Mouse (Mus musculus): Measurements from ENCODE around the gene A830018L16Rik. TPM values are rescaled to one million over a fixed set of nuclear protein-coding genes. Genes with fewer than 3 reads are reported as not detected.

A830018L16Rik gene
- polyA plus RNA-seq, 1 experiment from 2014 or later = 7.9 TPM

GRCm38 (mm10) chr1:11748424-11748823 is 334.5 kb downstream of the A830018L16Rik start:
- Histone ChIP-seq H3K36me3 (ENCODE audit: control insufficient read depth, insufficient read depth, low read length) (no peaks in the 10 kb centered on the region), H3K4me1 (ENCODE audit: control insufficient read depth, insufficient read depth, low read length) (no peaks in the 10 kb centered on the region)

GRCm38 (mm10) chr1:11750065-11750464 is 336.2 kb downstream of the A830018L16Rik start:
- peaks cover 17% of the 10 kb centered on the region; the same call in 1 of the 2 replicates for H3K27me3 ChIP-seq (ENCODE audit: control insufficient read depth, insufficient read depth, low read length)
- no peak overlapping the region for H3K4me2 ChIP-seq (ENCODE audit: low read length)
- no peak overlapping the region for H3K4me3 ChIP-seq (replicated peaks; ENCODE audit: low read depth, low read length)
- peaks cover 5% of the 10 kb centered on the region; the same call in 1 of the 2 replicates for H3K9me3 ChIP-seq (ENCODE audit: control insufficient read depth, low read length)
- no peak for ATAC-seq (ENCODE audit: low FRiP score, low TSS enrichment)
- H3K9ac ChIP-seq (replicated peaks; ENCODE audit: low read length) = no peak overlapping the region
- H3K27ac ChIP-seq (replicated peaks; ENCODE audit: low read depth, low read length) = no peak overlapping the region
- H3K4me1 ChIP-seq (ENCODE audit: control insufficient read depth, insufficient read depth, low read length) = no peaks in the 10 kb centered on the region
- no peak for DNase-seq
- H3K36me3 ChIP-seq (ENCODE audit: control insufficient read depth, insufficient read depth, low read length) = no peaks in the 10 kb centered on the region

More at GRCm38 (mm10) chr1:11748424-11748823, 334.5 kb downstream of the A830018L16Rik start:
- H3K4me3 ChIP-seq (replicated peaks; ENCODE audit: low read depth, low read length) = no peak overlapping the region
- DNase-seq (peak; percentile 70), ATAC-seq (ENCODE audit: low FRiP score, low TSS enrichment) (peak; percentile 64; the same call in 1 of the 2 replicates)
- H3K27me3 ChIP-seq (ENCODE audit: control insufficient read depth, insufficient read depth, low read length) = peaks cover 11% of the 10 kb centered on the region; the same call in 1 of the 2 replicates
- no peak overlapping the region for H3K4me2 ChIP-seq (ENCODE audit: low read length)
- no peak overlapping the region for H3K27ac ChIP-seq (replicated peaks; ENCODE audit: low read depth, low read length)
- no peak overlapping the region for H3K9ac ChIP-seq (replicated peaks; ENCODE audit: low read length)
- peaks cover 5% of the 10 kb centered on the region; the same call in 1 of the 2 replicates for H3K9me3 ChIP-seq (ENCODE audit: control insufficient read depth, low read length)
- 5% methylated on average over 2 of the region's 2 CpGs for WGBS

GRCm38 (mm10) chr1:11750607-11751006 is 336.7 kb downstream of the A830018L16Rik start:
- Histone ChIP-seq H3K9me3 (ENCODE audit: control insufficient read depth, low read length) (peaks cover 5% of the 10 kb centered on the region; the same call in 1 of the 2 replicates), H3K9ac (replicated peaks; ENCODE audit: low read length) (no peak overlapping the region), H3K27me3 (ENCODE audit: control insufficient read depth, insufficient read depth, low read length) (peaks cover 17% of the 10 kb centered on the region; the same call in 1 of the 2 replicates), H3K36me3 (ENCODE audit: control insufficient read depth, insufficient read depth, low read length) (no peaks in the 10 kb centered on the region), H3K4me2 (ENCODE audit: low read length) (no peak overlapping the region), H3K4me3 (replicated peaks; ENCODE audit: low read depth, low read length) (no peak overlapping the region), H3K27ac (replicated peaks; ENCODE audit: low read depth, low read length) (no peak overlapping the region), H3K4me1 (ENCODE audit: control insufficient read depth, insufficient read depth, low read length) (no peaks in the 10 kb centered on the region)
- DNase-seq = no peak
- 65% methylated on average over 2 of the region's 2 CpGs for WGBS
- ATAC-seq (ENCODE audit: low FRiP score, low TSS enrichment) = no peak

DNA sequence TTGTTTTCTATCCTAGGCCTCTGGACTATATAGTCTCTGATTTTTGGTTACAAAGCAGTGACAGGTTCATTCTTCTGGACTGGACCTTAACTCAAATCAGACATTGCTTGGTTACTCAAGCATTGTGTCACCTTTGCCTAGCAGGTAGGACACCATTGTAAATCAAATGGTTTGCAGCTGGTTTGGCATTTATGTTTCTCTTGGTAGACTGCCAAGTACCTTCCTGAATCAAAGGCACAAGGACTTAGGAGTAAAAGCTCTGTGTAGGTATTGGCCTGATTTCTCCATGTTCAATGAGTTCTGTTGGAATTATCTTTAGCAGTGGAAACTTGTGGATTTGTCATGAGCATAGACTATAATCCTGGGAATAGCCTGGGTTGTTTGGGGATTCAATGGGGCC is 338.1 kb downstream of the A830018L16Rik start:
- H3K4me2 ChIP-seq (ENCODE audit: low read length) = no peak overlapping the region

DNA sequence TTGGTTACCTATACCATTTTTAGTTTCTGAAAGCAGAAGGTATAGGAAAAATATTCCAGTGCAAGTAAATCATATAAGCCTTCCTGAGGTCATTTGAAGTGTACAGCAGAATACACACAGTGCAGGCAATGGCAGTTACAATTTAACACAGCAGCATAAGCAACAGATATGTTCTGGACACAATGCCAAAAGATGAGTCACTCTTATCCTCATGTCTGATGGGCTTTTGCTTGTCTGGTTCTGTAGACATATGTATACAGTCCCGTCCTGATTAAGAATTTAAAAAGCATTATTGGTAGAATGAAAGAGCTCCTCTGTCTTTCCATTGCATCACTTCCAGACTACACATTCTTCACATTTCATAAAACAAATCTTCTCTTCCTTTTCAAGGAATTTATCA is 374.4 kb downstream of the A830018L16Rik start:
- no peak overlapping the region for H3K27ac ChIP-seq (replicated peaks; ENCODE audit: low read depth, low read length)
- H3K9me3 ChIP-seq (ENCODE audit: control insufficient read depth, low read length) = no peaks in the 10 kb centered on the region
- ATAC-seq (ENCODE audit: low FRiP score, low TSS enrichment) = no peak
- WGBS = 67% methylated on average over 1 of the region's 1 CpGs
- no peak overlapping the region for H3K4me3 ChIP-seq (replicated peaks; ENCODE audit: low read depth, low read length)
- no peak overlapping the region for H3K9ac ChIP-seq (replicated peaks; ENCODE audit: low read length)
- no peak overlapping the region for H3K4me2 ChIP-seq (ENCODE audit: low read length)
- H3K36me3 ChIP-seq (ENCODE audit: control insufficient read depth, insufficient read depth, low read length) = no peaks in the 10 kb centered on the region
- no peaks in the 10 kb centered on the region for H3K4me1 ChIP-seq (ENCODE audit: control insufficient read depth, insufficient read depth, low read length)
- no peak for DNase-seq
- H3K27me3 ChIP-seq (ENCODE audit: control insufficient read depth, insufficient read depth, low read length) = no peaks in the 10 kb centered on the region

More for the DNA sequence above, 338.1 kb downstream of the A830018L16Rik start:
- ATAC-seq (ENCODE audit: low FRiP score, low TSS enrichment) (no peak), DNase-seq (no peak)
- H3K4me3 ChIP-seq (replicated peaks; ENCODE audit: low read depth, low read length) = no peak overlapping the region
- no peaks in the 10 kb centered on the region for H3K9me3 ChIP-seq (ENCODE audit: control insufficient read depth, low read length)
- H3K9ac ChIP-seq (replicated peaks; ENCODE audit: low read length) = no peak overlapping the region
- no peaks in the 10 kb centered on the region for H3K36me3 ChIP-seq (ENCODE audit: control insufficient read depth, insufficient read depth, low read length)
- peaks cover 17% of the 10 kb centered on the region; the same call in 1 of the 2 replicates for H3K27me3 ChIP-seq (ENCODE audit: control insufficient read depth, insufficient read depth, low read length)
- no peaks in the 10 kb centered on the region for H3K4me1 ChIP-seq (ENCODE audit: control insufficient read depth, insufficient read depth, low read length)
- H3K27ac ChIP-seq (replicated peaks; ENCODE audit: low read depth, low read length) = no peak overlapping the region

DNA sequence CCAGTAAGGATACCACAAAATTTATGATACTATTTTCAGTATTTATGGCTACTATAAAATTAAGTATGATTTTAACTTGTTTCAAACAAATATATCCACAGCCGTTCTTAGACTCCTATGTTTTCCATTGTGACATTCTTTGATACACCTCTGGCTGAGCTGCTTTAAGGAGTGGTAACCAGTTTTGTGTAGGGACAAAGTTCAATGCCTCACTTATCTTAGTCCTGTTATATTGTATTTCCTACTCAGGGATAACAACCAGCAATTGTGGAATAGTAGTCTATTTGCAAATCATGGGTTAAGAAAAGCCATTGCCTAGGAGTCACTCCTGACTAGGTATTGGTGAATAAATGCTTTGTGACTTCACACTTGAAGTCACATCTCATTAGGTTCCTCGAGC is 378.9 kb downstream of the A830018L16Rik start:
- Histone ChIP-seq H3K9ac (replicated peaks; ENCODE audit: low read length) (no peak overlapping the region), H3K27ac (replicated peaks; ENCODE audit: low read depth, low read length) (no peak overlapping the region), H3K4me3 (replicated peaks; ENCODE audit: low read depth, low read length) (no peak overlapping the region), H3K4me1 (ENCODE audit: control insufficient read depth, insufficient read depth, low read length) (no peaks in the 10 kb centered on the region), H3K36me3 (ENCODE audit: control insufficient read depth, insufficient read depth, low read length) (no peaks in the 10 kb centered on the region), H3K9me3 (ENCODE audit: control insufficient read depth, low read length) (no peaks in the 10 kb centered on the region), H3K4me2 (ENCODE audit: low read length) (no peak overlapping the region), H3K27me3 (ENCODE audit: control insufficient read depth, insufficient read depth, low read length) (no peaks in the 10 kb centered on the region)
- no peak for ATAC-seq (ENCODE audit: low FRiP score, low TSS enrichment)
- 72% methylated on average over 2 of the region's 2 CpGs for WGBS
- no peak for DNase-seq

GRCm38 (mm10) chr1:11795666-11796065 is 381.8 kb downstream of the A830018L16Rik start:
- no peak overlapping the region for H3K4me3 ChIP-seq (replicated peaks; ENCODE audit: low read depth, low read length)
- H3K4me2 ChIP-seq (ENCODE audit: low read length) = no peak overlapping the region
- WGBS = 58% methylated on average over 2 of the region's 2 CpGs
- peak; percentile 17 for DNase-seq
- H3K4me1 ChIP-seq (ENCODE audit: control insufficient read depth, insufficient read depth, low read length) = no peaks in the 10 kb centered on the region
- H3K27ac ChIP-seq (replicated peaks; ENCODE audit: low read depth, low read length) = no peak overlapping the region
- ATAC-seq (ENCODE audit: low FRiP score, low TSS enrichment) = no peak
- H3K9me3 ChIP-seq (ENCODE audit: control insufficient read depth, low read length) = no peaks in the 10 kb centered on the region
- no peaks in the 10 kb centered on the region for H3K36me3 ChIP-seq (ENCODE audit: control insufficient read depth, insufficient read depth, low read length)
- no peaks in the 10 kb centered on the region for H3K27me3 ChIP-seq (ENCODE audit: control insufficient read depth, insufficient read depth, low read length)
- no peak overlapping the region for H3K9ac ChIP-seq (replicated peaks; ENCODE audit: low read length)

DNA sequence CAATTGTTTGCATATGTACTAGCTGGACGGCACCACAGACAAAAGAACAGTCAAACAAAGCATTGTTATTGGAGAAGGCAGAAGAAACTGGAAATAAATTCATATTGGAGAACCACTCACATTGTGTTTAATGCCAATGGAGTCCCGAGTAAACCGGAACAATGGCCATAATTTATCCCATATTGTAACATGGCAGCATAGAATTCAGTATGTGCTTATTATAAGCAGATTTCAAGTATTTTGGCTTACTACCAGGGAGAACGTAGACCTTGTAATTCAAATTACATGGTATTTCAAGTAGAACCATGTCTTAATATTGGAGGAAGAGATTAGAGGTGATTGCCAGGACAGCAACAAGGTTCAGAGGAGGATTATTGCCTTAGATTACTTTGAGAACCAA is 458.9 kb downstream of the A830018L16Rik start:
- H3K4me1 ChIP-seq (ENCODE audit: control insufficient read depth, insufficient read depth, low read length) = no peaks in the 10 kb centered on the region
- WGBS = 52% methylated on average over 4 of the region's 4 CpGs
- no peak overlapping the region for H3K4me2 ChIP-seq (ENCODE audit: low read length)
- peak; percentile 4 for DNase-seq
- H3K36me3 ChIP-seq (ENCODE audit: control insufficient read depth, insufficient read depth, low read length) = no peaks in the 10 kb centered on the region
- H3K9ac ChIP-seq (replicated peaks; ENCODE audit: low read length) = no peak overlapping the region
- H3K4me3 ChIP-seq (replicated peaks; ENCODE audit: low read depth, low read length) = no peak overlapping the region
- no peak overlapping the region for H3K27ac ChIP-seq (replicated peaks; ENCODE audit: low read depth, low read length)
- no peak for ATAC-seq (ENCODE audit: low FRiP score, low TSS enrichment)
- H3K27me3 ChIP-seq (ENCODE audit: control insufficient read depth, insufficient read depth, low read length) = no peaks in the 10 kb centered on the region
- no peaks in the 10 kb centered on the region for H3K9me3 ChIP-seq (ENCODE audit: control insufficient read depth, low read length)

- H3K36me3 ChIP-seq (ENCODE audit: control insufficient read depth, insufficient read depth, low read length) = no peaks in the 10 kb centered on the region
- no peak overlapping the region for H3K4me3 ChIP-seq (replicated peaks; ENCODE audit: low read depth, low read length)
- no peak overlapping the region for H3K27ac ChIP-seq (replicated peaks; ENCODE audit: low read depth, low read length)
- H3K9ac ChIP-seq (replicated peaks; ENCODE audit: low read length) = no peak overlapping the region
- ATAC-seq (ENCODE audit: low FRiP score, low TSS enrichment) = no peak
- 68% methylated on average over 1 of the region's 1 CpGs for WGBS
- DNase-seq = no peak
- no peaks in the 10 kb centered on the region for H3K9me3 ChIP-seq (ENCODE audit: control insufficient read depth, low read length)
- H3K4me1 ChIP-seq (ENCODE audit: control insufficient read depth, insufficient read depth, low read length) = no peaks in the 10 kb centered on the region
- no peak overlapping the region for H3K4me2 ChIP-seq (ENCODE audit: low read length)
- H3K27me3 ChIP-seq (ENCODE audit: control insufficient read depth, insufficient read depth, low read length) = no peaks in the 10 kb centered on the region
These were observed 459.7 kb downstream of the A830018L16Rik start for GRCm38 (mm10) chr1:11873573-11873972.
